Comparison of ENCODE assay signal across 7 mouse cellular contexts in the genomic region with DNA sequence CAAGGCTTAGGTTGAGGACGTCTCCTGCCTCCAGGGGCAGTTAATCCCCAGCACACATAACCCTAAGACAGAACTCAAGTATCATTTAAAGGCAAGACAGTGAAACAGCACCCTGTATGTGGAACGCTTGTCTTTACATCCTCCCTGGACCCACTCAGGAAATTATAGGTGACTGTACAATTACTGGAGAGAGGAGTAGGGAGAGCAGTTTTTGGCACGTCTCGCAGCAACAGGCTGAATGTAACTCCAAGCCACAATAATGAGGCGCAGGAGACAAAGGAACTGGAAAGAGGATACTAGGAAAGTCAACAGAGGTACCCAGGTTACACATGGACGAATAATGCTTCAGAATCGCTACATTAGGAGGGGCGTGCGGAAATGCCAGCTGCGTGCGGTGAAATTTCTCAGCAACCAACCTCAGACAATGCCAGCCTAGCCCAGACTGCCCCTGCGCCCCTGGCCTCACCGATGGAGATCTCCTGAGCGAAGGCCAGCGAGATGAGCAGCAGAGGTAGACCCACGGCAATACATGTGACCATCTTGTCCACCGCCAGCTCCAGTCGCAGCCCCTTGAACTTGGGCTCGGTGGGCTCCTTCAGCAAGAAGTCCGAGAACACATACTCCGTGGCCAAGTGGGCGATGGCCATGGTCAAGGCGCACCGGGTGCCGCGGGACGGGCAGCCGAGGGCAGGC. TPM values are rescaled to one million over a fixed set of nuclear protein-coding genes. Genes with fewer than 3 reads are reported as not detected.
A peak's percentile ranks its signal among the peaks of the same experiment; 100 is the strongest.
DNase-seq lines count a peak whose midpoint lies in the region; ATAC-seq and TF ChIP-seq lines count a peak whose summit lies in the region.

No protein-coding gene starts in this region.

- ATAC-seq in forebrain, postnatal 0 days = peak; percentile 12
- ATAC-seq in liver, embryonic 16.5 days (ENCODE audit: low read depth) = no peak
- 0 out of 2 replicates have a peak, but pooled peaks have one; percentile 3 for ATAC-seq in stomach, embryonic 15.5 days (ENCODE audit: insufficient read depth, low FRiP score, low read depth)

- no peak for TF ChIP-seq CTCF in bone marrow, adult 2 months (IDR thresholded peaks at IDR 0.05; ENCODE audit: control insufficient read depth, insufficient read depth, low read length)
- peak; percentile 8; the same call in 1 of the 2 replicates for TF ChIP-seq CTCF in forebrain, postnatal 0 days (IDR thresholded peaks at IDR 0.05; ENCODE audit: low read depth)

- peak overlapping the region; percentile 95 for H3K9ac ChIP-seq in forebrain, postnatal 0 days
- H3K9ac ChIP-seq in liver, embryonic 16.5 days (ENCODE audit: low read depth, low read length) = peak overlapping the region; percentile 50
- peak overlapping the region; percentile 69 for H3K9ac ChIP-seq in stomach, embryonic 15.5 days

- no peak for TF ChIP-seq POLR2A in bone marrow, adult 2 months (IDR thresholded peaks at IDR 0.05; ENCODE audit: borderline replicate concordance, control insufficient read depth, low read depth, low read length)

- H3K36me3 ChIP-seq in forebrain, postnatal 0 days (ENCODE audit: insufficient read depth) = peaks cover 5% of the 10 kb centered on the region; the same call in 1 of the 2 replicates
- no peaks in the 10 kb centered on the region for H3K36me3 ChIP-seq in liver, embryonic 16.5 days (ENCODE audit: control insufficient read depth, insufficient read depth)
- H3K36me3 ChIP-seq in stomach, embryonic 15.5 days = no peaks in the 10 kb centered on the region

- H3K9me3 ChIP-seq in forebrain, postnatal 0 days (ENCODE audit: low read length) = no peaks in the 10 kb centered on the region
- H3K9me3 ChIP-seq in liver, embryonic 16.5 days (replicated peaks; ENCODE audit: control insufficient read depth, low read length) = no peaks in the 10 kb centered on the region
- no peaks in the 10 kb centered on the region for H3K9me3 ChIP-seq in stomach, embryonic 15.5 days

- H3K4me3 ChIP-seq in bone marrow, adult 2 months (replicated peaks; ENCODE audit: control insufficient read depth, low read depth, low read length) = peak overlapping the region; percentile 89
- peak overlapping the region; percentile 89 for H3K4me3 ChIP-seq in forebrain, postnatal 0 days (ENCODE audit: low read depth, low read length)
- peak overlapping the region; percentile 66 for H3K4me3 ChIP-seq in liver, embryonic 16.5 days (ENCODE audit: low read depth, low read length)
- peak overlapping the region; percentile 86 for H3K4me3 ChIP-seq in stomach, embryonic 15.5 days (replicated peaks)

- DNase-seq in layer of hippocampus, postnatal 10 days (ENCODE audit: low spot score in 2 of 2) = peak; percentile 38 to 41
- DNase-seq in layer of hippocampus, postnatal 14 days (ENCODE audit: low spot score in 2 of 2) = no peak
- peak; percentile 69 for DNase-seq in forebrain, postnatal 0 days
- no peak for DNase-seq in frontal cortex, postnatal 14 days (ENCODE audit: low spot score in 2 of 2)

- WGBS in bone marrow, adult 2 months = under 1% methylated on average over 28 of the region's 28 CpGs
- under 1% methylated on average over 28 of the region's 28 CpGs for WGBS in forebrain, postnatal 0 days
- under 1% methylated on average over 28 of the region's 28 CpGs for WGBS in liver, embryonic 16.5 days (ENCODE audit: insufficient replicate concordance)
- 1% methylated on average over 28 of the region's 28 CpGs for WGBS in stomach, embryonic 15.5 days

- peak overlapping the region; percentile 94 for H3K27ac ChIP-seq in bone marrow, adult 2 months (ENCODE audit: control insufficient read depth, insufficient read depth, low read depth, low read length, poor library complexity)
- peak overlapping the region; percentile 96 for H3K27ac ChIP-seq in forebrain, postnatal 0 days (ENCODE audit: low read depth, low read length)
- H3K27ac ChIP-seq in liver, embryonic 16.5 days (ENCODE audit: low read length) = peak overlapping the region; percentile 54
- H3K27ac ChIP-seq in stomach, embryonic 15.5 days = peak overlapping the region; percentile 92

- peaks cover 4% of the 10 kb centered on the region for H3K4me1 ChIP-seq in bone marrow, adult 2 months (ENCODE audit: control insufficient read depth, insufficient read depth, low read length)
- peaks cover 12% of the 10 kb centered on the region for H3K4me1 ChIP-seq in forebrain, postnatal 0 days (ENCODE audit: insufficient read depth)
- H3K4me1 ChIP-seq in liver, embryonic 16.5 days (ENCODE audit: control insufficient read depth, low read depth, low read length) = no peaks in the 10 kb centered on the region; the same call in 1 of the 2 replicates
- peaks cover 11% of the 10 kb centered on the region; the same call in 1 of the 2 replicates for H3K4me1 ChIP-seq in stomach, embryonic 15.5 days

- H3K4me2 ChIP-seq in forebrain, postnatal 0 days (ENCODE audit: low read depth) = peak overlapping the region; percentile 63
- peak overlapping the region; percentile 67 for H3K4me2 ChIP-seq in liver, embryonic 16.5 days (ENCODE audit: low read depth, low read length)
- H3K4me2 ChIP-seq in stomach, embryonic 15.5 days = peak overlapping the region; percentile 76

- H3K27me3 ChIP-seq in forebrain, postnatal 0 days (ENCODE audit: insufficient read depth, low read length) = no peaks in the 10 kb centered on the region
- peaks cover 13% of the 10 kb centered on the region for H3K27me3 ChIP-seq in liver, embryonic 16.5 days (ENCODE audit: control insufficient read depth, insufficient read depth, low read depth, low read length)
- H3K27me3 ChIP-seq in stomach, embryonic 15.5 days (replicated peaks) = no peaks in the 10 kb centered on the region

RNA-seq across cellular contexts. Expression of gene Panx1, which starts 0.7 kb away (rescaled TPM):
- total RNA-seq in layer of hippocampus, postnatal 10 days (2021) = 10 to 100 TPM; 67.9 to 68.7 TPM
- total RNA-seq in layer of hippocampus, postnatal 14 days (2021) = 10 to 100 TPM; 42.4 to 48.1 TPM
- polyA plus RNA-seq in bone marrow, adult 2 months (2011; ENCODE audit: insufficient read depth, insufficient read length, low replicate concordance, missing spikeins) = 6.9 and 11.4 TPM in 2 replicates
- total RNA-seq in forebrain, postnatal 0 days (2014; rRNA removed) = 112 and 125 TPM in 2 replicates
- 135 and 168 TPM in 2 replicates for polyA plus RNA-seq in forebrain, postnatal 0 days (2015; fragmentation: Nextera tagmentation; extraction: Ambion mirVana)
- polyA plus RNA-seq in liver, embryonic 16.5 days (2015; fragmentation: Nextera tagmentation; extraction: Ambion mirVana) = 2.9 and 3.3 TPM in 2 replicates
- 39.7 and 41.5 TPM in 2 replicates for polyA plus RNA-seq in stomach, embryonic 15.5 days (2015; fragmentation: Nextera tagmentation; extraction: Ambion mirVana)

Comparison
In these comparisons a context has a peak if more than half of its experiments do, and no peak if none do; other contexts are left out.
1. DNase-seq: peak in layer of hippocampus, postnatal 10 days (2 of 2) and forebrain, postnatal 0 days (single experiment); none in layer of hippocampus, postnatal 14 days (0 of 2) and frontal cortex, postnatal 14 days (0 of 2).
2. Peak in every context shown above with its lines, with median percentiles within 50 percentile points of each other: H3K27ac ChIP-seq, H3K4me3 ChIP-seq, H3K4me2 ChIP-seq and H3K9ac ChIP-seq.